Mouse (Mus musculus) heart, adult 2 months (tissue): ENCODE results near the gene Als2cl.

ENCODE experiments used
- CTCF ChIP-seq: fragments of 200-600 bp; IDR thresholded peaks from 2 replicates; pipeline ENCODE4 v1.8.1; 2022; ENCODE audit warnings: antibody characterized with exemption, mild to moderate bottlenecking, moderate library complexity
- EP300 ChIP-seq: fragments of 200-500 bp; IDR thresholded peaks from 2 replicates; pipeline ENCODE4 v1.6.1; 2011; ENCODE audit warnings: low read depth, low read length, control low read depth; ENCODE audit not compliant: insufficient read depth
- POLR2A ChIP-seq: fragments of 200-500 bp; IDR thresholded peaks from 2 replicates; pipeline ENCODE4 v1.6.1; 2011; ENCODE audit warnings: mild to moderate bottlenecking, low read depth, low read length, control low read depth; ENCODE audit not compliant: insufficient read depth

DNA sequence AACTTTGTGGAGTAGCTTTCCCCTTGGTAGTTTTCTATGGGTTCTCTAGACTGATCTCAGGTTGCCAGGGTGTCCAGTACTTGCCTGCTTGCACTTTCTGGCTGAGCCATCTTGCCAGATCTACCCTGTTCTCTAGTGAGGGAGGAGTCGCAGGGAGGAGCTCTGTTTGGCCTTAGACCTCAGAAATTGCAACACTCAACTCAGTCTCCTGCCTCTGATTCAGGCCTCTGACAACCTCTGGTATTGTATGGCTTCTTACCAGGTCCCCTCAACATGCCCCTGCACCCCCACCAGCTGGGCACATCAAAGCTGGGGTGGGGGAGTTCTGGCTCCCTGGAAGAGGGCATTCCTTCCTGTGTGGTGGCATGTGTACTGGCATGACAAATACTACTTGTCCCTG, 2.3 kb upstream of the Als2cl start:
- TF ChIP-seq EP300 (no peak), CTCF (no peak), POLR2A (no peak)
